Mouse (Mus musculus) bone marrow macrophage, adult 2 months (primary cell): Measurements from ENCODE around the gene Paqr7.

Source experiments
- CTCF ChIP-seq: IDR thresholded peaks from 2 replicates; pipeline ENCODE4 v1.5.1; 2012; ENCODE audit warnings: low read depth, mild to moderate bottlenecking, low read length, moderate library complexity
- POLR2A ChIP-seq: IDR thresholded peaks from 2 replicates; pipeline ENCODE4 v1.6.1; 2012; ENCODE audit warnings: mild to moderate bottlenecking, low read depth, low read length, borderline replicate concordance

- TF ChIP-seq POLR2A, result no peak
- TF ChIP-seq CTCF, result no peak
Observed at GRCm38 (mm10) chr4:134484231-134484630, 12.3 kb upstream of the Paqr7 start.
